Mouse (Mus musculus): ENCODE measurements at regions not wholly inside any gene's neighbourhood (a gene's known extent, or its start where the extent isn't known, plus 50 kb on each side); places are given as distances from the start of the nearest gene placed in this dataset.
A peak's percentile ranks its signal among the peaks of the same experiment; 100 is the strongest.

DNA sequence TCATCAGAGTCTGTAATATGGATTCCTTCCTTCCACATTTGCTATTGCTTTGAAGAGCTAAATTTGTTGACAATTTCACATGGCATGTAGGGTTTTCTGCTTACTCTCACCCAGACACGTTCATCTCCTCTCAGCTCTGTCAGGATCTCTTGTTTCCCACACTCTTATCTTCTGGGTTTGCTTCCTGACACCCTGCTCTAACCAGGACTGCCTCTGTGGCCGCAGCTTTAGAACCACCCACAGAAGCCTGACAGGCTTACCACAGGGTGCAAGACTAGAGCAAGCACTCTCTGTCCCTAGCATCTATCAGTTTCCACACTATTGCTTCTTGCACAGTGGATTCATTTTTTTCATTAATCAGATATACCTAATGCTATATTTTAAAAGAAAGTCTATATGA is 408.5 kb upstream of the Btbd3 start:
- no peak for DNase-seq (ENCODE audit: inconsistent age in 2 of 2, low spot score in 1 of 2)

DNA sequence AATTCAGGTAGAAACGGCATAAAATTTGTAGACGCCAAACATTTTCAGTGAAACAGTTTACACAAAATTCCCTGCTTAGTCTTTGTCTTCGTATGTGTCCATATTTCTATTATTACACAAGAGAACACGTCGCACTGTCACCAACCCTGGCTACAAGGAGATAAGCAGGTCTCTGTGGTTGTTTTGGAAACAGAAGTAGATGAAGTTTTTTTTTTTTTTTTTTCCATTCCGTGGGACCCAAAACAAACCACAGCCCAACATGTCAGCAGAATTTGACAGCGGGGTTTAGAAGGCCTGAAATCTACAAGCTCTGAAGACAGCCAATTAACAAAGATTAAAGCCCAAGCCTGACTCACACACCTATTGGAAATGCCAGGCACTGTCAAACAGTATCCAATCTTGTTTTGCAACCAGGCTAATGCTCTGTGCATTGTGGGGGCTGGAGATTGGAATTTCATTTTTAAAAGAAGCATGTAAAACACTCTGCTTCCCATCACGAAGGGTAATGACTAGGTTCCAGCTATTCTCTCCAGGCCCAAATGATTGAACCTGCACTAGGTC is 428.5 kb upstream of the Btbd3 start:
- no peak for DNase-seq (ENCODE audit: inconsistent age in 2 of 2, low spot score in 1 of 2)

DNA sequence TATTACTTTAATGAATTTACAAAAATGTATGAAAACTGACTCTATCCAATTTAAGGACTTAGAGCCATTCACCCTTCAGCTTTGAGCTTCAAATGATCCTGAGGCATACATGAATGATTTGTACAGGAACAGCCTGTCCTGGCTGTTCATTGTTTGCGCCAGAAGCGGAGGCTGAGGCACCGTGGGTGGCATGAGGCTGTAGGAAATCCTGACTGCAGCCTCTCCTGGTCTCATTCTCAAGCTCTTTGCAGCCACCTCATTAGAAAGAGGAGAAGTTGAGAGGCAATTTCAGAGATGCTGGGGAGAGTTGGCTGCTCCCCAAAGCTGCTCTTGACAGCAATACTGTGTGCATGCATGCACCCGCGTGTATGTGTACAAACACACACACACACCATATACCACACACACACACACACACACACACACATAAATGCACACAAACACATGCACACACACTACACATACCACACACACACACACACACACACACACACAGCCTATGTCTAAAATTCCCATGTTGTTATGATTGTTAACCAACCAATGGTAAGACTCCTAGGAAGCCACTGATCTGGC is 434.9 kb upstream of the Btbd3 start:
- no peak for DNase-seq (ENCODE audit: inconsistent age in 2 of 2, low spot score in 1 of 2)

DNA sequence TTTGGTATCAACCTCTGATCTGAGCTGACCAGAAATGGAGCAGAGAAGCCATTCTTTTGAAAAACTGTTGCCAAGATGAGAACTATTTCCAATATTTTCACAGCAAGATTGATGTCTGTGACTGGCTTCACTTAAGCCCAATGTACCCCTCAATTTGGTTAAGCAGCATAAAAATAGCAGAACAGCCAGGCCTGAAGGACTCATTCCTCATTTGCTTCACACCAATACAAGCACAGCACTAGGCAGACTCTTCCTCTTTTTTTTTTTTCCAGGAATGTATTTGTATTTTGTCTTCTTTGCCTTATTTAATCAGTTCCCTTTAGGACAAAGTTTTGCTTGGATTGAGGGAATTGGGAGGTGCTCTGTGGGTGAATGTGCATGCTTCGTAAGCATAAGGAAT is 441.4 kb upstream of the Btbd3 start:
- DNase-seq (ENCODE audit: inconsistent age in 2 of 2, low spot score in 1 of 2): no peak

DNA sequence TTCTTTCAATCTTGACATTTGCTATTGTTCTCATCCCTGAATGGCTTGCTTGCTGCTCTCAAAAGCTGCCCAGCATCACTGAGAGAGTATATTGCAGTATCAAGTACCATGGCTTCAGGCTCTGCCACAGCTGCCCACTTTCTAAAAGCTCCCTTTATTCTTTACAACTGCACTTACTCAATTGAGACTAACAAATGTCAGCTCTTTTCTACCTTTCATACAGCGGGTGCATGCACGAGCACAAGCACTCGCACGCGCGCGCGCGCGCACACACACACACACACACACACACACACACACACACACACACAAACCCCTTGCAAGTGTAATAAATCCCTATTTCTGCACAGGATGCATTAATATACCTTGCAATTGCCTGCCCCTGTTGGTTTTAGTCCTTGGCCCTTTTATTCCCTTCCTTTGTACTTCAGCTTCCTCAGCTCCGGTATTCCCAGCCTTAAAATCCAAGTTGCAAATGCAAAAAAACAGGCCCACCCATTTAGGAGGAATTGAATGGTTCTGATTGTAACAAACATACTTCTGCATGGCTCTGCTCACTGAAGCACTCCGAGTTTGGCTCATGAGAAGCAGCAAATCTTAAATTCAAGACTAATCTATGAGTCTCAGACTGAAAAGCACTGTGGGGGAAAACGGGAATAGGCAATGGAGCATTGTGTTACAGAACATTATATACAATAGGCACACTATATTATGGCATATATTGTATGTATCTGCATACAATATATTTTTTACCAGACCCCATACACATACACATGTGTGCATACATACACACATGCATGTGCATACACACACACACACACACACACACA is 447.7 kb upstream of the Btbd3 start:
- DNase-seq (ENCODE audit: inconsistent age in 2 of 2, low spot score in 1 of 2): no peak

DNA sequence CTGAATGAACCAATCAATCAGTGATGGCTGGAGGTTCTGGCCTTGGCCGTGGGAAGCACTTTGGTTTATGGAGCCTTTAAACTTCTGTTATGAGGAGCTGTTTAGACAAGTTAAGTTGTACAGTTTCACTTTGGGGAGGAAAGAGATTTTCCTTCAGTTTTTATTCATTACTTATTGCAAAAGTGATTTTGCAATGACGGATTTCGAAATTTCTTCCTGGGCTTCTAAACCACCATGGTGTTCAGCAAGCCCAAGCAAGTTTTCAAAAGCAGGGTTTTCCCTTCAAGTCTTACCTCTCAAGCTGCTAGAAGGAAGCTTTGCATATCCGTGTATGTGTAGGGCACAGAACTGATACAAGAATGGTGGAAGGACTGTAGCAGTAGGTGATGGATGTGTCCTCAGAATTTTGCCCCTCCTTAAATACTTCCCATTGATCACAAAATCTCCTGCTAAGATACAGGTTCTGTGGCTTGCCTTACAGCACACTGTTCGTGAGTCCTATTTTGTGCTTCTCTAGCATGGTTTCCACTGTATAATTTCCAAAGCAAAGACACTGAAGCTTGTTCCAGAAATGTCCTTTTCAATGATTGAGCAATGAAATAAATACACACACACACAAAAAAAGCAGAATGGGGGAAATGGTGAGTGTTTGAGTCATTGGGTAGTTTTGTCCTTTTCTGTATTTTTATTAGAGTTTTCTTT is 448.6 kb upstream of the Btbd3 start:
- peak in 1 of 2 experiments; percentile 73 for DNase-seq (ENCODE audit: inconsistent age in 2 of 2, low spot score in 1 of 2)

DNA sequence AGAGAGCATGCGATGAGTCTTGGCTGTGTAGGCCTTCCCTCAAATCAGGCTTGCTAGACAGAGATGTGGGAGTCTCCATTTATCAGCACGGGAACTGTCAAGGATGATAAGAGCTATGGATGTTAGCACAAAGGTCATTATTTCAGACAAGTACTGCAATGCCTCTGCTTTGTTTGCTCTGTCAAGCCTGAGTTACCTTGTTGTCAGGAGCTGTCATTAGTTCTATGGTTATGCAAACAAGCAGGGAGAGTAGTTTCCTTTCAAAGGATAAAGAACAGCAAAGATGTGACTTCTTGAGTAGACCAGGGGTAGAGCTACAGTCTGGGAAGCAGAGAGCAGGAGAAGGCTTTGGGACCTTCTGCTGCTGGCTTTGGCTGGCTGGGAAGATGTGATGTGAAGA is 461.5 kb upstream of the Btbd3 start:
- DNase-seq (ENCODE audit: inconsistent age in 2 of 2, low spot score in 1 of 2): no peak

DNA sequence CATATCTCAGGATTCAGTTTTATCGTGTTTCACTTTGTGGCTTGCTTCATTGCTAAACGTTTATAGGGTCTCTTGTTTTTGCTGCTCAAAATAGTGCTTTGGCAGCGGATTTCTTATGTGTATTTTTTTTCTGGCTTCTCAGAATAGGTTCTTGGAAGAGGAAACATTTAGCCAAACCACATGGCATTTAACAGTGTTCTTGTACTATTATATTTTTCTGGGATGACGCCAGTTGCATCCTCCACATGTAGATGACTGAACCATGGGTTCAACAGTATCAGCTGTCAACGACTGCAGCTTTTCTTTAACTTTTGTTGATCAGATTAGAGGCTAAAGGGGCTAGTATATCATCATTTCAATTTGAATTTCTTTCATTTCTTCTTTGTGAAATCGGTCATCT is 472.3 kb upstream of the Btbd3 start:
- DNase-seq (ENCODE audit: inconsistent age in 2 of 2, low spot score in 1 of 2): no peak

DNA sequence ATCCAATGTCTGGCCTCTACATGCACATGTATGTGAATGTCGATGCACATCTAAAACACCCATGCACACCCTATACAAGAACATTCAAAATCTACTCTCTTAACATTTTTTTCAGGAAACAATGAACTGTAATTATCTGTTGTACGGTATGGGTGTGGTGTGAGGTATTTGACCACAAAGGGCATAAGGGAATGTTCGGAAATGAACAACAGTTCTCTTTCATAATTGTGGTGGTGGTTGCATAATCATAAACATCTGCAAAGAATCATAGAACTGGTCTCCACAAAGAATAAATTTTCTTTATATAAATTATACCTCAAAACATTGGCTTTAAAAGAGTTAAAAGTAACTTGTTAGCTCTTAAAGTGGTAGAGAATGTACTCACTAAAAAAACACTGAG is 478.9 kb upstream of the Btbd3 start:
- no peak for DNase-seq (ENCODE audit: inconsistent age in 2 of 2, low spot score in 1 of 2)

DNA sequence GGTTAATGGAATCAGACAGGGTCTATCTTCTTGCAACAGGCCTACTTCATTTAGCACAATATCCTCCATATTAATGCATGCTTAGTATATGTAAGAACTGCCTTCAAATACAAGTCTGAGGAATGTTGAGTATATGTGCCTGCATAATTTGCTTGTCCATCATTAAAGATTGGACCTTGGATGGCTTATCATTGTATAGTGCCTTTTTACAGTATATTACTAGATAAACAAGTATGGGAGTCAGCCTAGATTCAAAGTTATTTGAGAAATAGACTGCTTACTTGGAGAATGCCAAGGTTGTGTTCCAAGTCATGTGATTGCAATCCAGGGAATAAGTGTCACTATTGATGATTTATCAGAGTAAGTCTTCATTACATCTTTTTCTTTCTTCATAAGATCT is 491.6 kb upstream of the Btbd3 start:
- DNase-seq (ENCODE audit: inconsistent age in 2 of 2, low spot score in 1 of 2): no peak

DNA sequence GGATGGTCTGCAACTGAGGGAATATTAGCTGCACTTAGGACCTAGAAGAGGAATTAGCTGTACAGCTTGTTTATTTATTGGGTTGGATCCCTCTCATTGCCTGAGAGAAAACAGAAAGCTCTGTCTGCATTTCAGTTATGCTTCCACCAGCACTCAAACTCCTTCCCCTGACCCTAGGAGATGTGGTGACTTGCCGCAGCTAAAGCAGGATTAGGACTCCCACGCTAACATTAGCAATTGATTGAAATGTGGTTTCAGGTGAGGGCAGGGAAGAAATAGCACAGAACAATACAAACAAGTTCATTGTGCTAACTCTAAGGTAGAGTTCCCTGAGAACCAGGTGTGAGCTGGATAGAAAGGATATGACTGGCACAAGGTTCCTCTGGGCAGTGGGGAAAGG is 496.9 kb upstream of the Btbd3 start:
- no peak for DNase-seq (ENCODE audit: inconsistent age in 2 of 2, low spot score in 1 of 2)

DNA sequence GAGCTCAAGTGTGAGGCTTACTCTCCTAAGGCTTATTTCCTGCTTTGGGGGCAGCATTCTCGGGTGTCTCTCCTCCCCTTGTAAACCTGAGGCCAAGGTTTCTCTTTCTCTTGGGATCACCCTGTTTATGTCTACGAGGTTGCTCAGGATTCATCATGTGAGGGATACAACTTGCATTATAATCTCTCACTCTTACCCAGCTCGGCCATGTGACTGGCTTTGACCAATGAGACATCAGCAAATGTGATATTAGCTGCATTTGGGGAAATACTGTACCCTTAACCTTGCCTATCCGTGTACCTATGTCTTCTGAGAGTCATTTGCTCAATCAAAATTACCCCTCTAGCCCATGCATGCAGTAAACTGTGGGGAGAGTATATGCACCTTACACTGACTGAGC is 498.0 kb upstream of the Btbd3 start:
- DNase-seq (ENCODE audit: inconsistent age in 2 of 2, low spot score in 1 of 2): no peak

DNA sequence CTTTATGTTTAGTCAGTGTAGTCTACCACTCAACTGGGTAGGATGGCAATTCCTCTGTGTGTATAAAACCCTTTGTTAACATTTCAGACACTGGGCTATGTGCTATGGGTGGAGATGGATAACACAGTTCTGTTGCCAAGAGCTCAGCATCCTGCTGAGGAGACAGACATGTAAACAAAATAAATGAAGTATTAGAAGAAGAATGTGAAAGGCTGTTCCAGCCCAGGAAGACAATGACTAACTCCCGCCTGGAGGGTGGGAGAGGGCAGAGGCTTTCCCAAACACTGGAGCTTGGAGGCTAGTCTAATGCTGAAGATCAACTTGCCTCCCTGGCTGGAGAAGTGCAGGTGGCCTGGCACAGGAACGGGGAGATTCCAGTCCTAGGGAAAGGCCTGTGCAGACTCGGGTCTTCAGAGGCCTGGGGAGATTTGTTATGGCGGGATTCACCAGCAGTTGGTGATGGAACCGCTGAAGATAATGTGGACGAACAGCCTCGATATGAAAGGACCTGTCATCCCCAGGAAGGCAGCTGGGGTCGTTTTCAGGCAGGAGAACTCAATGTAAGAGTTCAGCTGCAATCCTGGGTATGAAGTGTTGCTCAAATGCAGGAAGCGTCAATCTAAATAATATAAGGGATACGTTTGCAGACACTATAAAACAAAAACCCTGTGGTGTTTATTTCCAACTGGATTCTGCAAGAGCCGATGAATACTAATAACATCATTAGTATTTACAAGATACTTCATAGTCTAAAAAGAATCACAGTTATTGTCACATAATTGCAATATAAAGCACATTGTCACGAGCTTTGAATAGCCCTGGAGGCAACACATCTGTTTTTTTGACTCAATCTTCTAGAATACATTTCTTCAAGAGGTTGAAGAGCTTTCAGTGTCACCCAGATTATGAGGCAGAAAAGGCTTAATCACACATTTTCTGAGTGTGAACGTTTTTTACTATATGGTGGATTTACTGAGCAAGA is 498.8 kb upstream of the Btbd3 start:
- DNase-seq (ENCODE audit: inconsistent age in 2 of 2, low spot score in 1 of 2): no peak

DNA sequence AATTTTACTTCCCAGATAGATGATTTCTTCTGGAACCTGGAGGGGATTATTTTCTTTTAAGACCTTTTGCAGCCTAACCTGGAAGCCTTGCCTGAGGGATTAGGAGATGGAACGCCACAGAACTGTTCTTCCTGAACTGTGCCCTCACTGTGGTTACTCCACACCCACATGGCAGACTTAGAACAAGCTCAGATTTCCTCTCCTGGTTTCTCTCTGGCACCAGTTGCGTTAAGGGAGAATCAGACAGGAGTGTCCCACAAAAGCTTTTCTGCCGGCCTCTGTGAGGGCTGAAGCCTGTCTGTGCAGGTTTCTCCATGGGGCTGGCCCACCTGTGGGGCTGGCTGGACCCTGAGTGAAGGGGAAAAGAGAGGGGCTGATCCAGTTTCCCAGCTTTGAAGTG is 500.1 kb upstream of the Btbd3 start:
- peak in 1 of 2 experiments; percentile 18 for DNase-seq (ENCODE audit: inconsistent age in 2 of 2, low spot score in 1 of 2)

DNA sequence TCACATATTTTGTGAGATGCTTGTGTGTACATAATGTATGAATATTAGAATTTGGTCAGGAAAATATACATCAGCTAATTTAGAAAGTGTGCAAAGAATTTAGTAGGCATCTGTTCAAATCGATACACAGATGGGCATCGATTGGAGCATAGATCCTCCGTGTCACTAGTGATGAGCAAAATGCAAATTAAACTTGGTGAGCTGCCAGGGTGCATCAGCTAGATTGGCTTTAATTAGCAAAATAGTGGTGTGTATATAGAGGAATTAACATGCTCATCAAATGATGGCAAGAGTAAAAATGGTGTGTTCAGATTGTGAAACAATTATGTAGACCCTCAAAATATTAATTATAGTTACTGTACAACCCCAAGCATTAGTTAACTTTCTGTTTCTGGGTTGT is 501.9 kb upstream of the Btbd3 start:
- DNase-seq (ENCODE audit: inconsistent age in 2 of 2, low spot score in 1 of 2): no peak

DNA sequence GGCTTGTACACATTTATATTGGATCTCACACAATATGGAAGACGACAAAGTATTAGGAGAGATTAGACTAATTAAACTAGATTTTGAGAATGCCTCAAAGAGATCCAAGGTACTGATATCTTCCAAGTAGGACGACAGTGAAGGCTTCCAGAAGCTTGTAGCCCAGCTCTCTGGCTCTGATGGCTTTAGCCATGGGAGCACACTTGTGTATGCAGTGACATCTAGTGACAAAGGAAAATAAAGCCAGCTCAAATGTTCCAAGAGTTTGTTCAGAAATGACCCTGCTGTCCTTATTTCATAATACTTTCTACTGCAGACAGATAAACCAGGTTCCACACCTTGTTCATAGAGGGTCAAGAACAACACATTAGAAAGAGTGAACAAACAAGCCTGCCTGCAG is 524.0 kb upstream of the Btbd3 start:
- DNase-seq (ENCODE audit: inconsistent age in 2 of 2, low spot score in 1 of 2): peak; percentile 31 to 77

DNA sequence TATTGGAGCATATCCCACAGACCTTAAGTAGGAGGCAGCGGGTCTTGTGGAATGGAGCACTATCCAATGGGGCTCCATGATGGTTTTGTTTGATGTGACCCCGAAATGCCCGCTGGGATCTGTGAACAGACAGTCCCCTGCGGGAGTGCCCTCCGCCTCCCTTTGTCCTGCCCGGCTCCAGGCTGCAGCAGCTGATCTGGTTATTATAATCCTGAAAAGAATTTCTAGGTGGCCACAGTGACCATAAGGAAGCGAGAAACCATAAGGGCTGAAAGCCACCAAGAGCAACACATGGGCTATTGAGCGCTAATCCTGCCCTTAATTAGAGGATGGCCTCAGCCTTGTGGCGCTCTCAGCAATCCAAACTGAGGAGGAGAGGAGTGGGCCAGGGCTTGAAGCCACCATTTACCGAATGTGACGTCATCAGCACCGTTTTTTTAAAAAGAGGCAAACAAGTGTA is 525.9 kb upstream of the Btbd3 start:
- no peak for DNase-seq (ENCODE audit: inconsistent age in 2 of 2, low spot score in 1 of 2)

DNA sequence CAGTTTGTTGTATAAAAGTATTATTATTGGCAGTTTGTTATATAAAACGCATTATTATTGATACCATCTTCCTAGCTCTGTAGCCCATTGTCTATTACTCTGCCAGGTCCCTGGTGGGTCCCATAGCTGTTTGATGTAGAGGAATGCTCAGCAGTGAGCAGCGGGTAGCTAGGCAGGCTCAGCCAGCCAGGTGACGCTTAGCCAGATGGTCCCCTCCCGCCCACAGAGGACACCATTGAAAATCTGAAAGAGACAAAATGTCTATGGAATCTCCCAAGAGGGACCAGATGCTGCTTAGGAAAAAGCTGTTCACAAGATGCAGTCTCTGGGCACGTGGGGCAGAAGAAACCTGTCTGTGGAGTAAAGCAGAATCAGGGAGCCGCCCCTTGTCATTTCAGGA is 526.5 kb upstream of the Btbd3 start:
- DNase-seq (ENCODE audit: inconsistent age in 2 of 2, low spot score in 1 of 2): no peak

DNA sequence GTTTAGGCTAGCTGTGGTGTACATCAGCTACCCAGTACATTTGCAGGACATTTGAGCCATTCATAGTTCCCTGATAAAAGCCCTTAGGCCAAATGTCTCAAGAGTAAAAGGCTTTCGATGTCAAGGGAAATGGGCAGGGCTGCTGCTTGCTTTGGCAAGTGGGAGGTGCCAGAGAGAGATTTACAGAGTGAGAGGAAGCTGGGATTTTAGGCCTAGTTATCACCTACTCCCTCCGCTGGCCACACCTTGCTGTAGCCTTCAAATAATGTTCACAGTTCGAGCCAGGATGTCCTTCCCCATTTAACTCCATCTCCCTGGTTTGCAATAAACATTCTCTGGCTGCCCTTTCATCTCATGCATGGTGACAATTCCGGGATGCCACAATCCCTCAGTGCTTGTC is 527.2 kb upstream of the Btbd3 start:
- no peak for DNase-seq (ENCODE audit: inconsistent age in 2 of 2, low spot score in 1 of 2)

DNA sequence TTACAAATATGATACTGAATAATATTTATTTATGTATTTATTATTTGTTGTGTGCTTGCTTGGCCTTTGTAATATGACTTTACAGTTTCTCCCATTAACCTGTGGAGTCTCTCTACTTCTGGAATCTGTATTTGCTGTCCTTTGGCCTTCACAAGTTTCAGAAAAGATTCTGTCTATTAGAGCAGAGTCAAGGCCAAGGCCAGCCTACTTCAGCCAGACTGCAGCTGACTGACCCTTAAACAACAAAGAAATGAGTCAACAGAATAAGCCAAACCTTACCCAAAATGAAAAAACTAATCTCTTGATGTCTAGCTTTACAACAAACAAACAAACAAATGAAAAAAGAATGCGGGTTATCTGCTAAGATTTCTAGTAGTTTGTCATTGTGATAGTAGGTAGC is 532.7 kb upstream of the Btbd3 start:
- peak; percentile 59 to 77 for DNase-seq (ENCODE audit: inconsistent age in 2 of 2, low spot score in 1 of 2)
